Mouse (Mus musculus) retina, postnatal 1 day (tissue): Measurements from ENCODE around the gene Zbtb20.

Experiments
- DNase-seq: peaks from one replicate; pipeline ENCODE4 v3.0.0-alpha.2; 2012

Gene Zbtb20

GRCm38 (mm10) chr16:43575507-43575906 is 699.8 kb downstream of the Zbtb20 start:
- no peak for DNase-seq

- peak; percentile 18 for DNase-seq
Measured at GRCm38 (mm10) chr16:43577399-43577798, 701.7 kb downstream of the Zbtb20 start.

- DNase-seq = no peak
Measured at GRCm38 (mm10) chr16:43578351-43578750, 702.7 kb downstream of the Zbtb20 start.

GRCm38 (mm10) chr16:43579111-43579510 is 703.4 kb downstream of the Zbtb20 start:
- no peak for DNase-seq

GRCm38 (mm10) chr16:43580321-43580822 is 704.7 kb downstream of the Zbtb20 start:
- no peak for DNase-seq

- no peak for DNase-seq
Measured at GRCm38 (mm10) chr16:43581551-43581950, 705.9 kb downstream of the Zbtb20 start.

GRCm38 (mm10) chr16:43586859-43587429 is 711.3 kb downstream of the Zbtb20 start:
- no peak for DNase-seq

GRCm38 (mm10) chr16:43590704-43591493 is 715.2 kb downstream of the Zbtb20 start:
- no peak for DNase-seq

- DNase-seq = no peak
Measured at GRCm38 (mm10) chr16:43592062-43592461, 716.4 kb downstream of the Zbtb20 start.

GRCm38 (mm10) chr16:43592801-43593200 is 717.1 kb downstream of the Zbtb20 start:
- DNase-seq = peak; percentile 37

GRCm38 (mm10) chr16:43597375-43598060 is 721.8 kb downstream of the Zbtb20 start:
- no peak for DNase-seq

GRCm38 (mm10) chr16:43599707-43600106 is 724.0 kb downstream of the Zbtb20 start:
- DNase-seq = no peak

GRCm38 (mm10) chr16:43602573-43602972 is 726.9 kb downstream of the Zbtb20 start:
- DNase-seq = no peak

GRCm38 (mm10) chr16:43603591-43604141 is 728.0 kb downstream of the Zbtb20 start:
- peak; percentile 33 for DNase-seq

GRCm38 (mm10) chr16:43604399-43605013 is 728.8 kb downstream of the Zbtb20 start:
- no peak for DNase-seq

- DNase-seq = no peak
Measured at GRCm38 (mm10) chr16:43607086-43607485, 731.4 kb downstream of the Zbtb20 start.

GRCm38 (mm10) chr16:43608066-43608465 is 732.4 kb downstream of the Zbtb20 start:
- DNase-seq = no peak

- DNase-seq = no peak
Measured at GRCm38 (mm10) chr16:43610375-43610774, 734.7 kb downstream of the Zbtb20 start.

GRCm38 (mm10) chr16:43616348-43616747 is 740.7 kb downstream of the Zbtb20 start:
- no peak for DNase-seq

- DNase-seq = no peak
Measured at GRCm38 (mm10) chr16:43617346-43617745, 741.7 kb downstream of the Zbtb20 start.

- no peak for DNase-seq
Measured at GRCm38 (mm10) chr16:43618286-43618685, 742.6 kb downstream of the Zbtb20 start.

GRCm38 (mm10) chr16:43619277-43619676 is 743.6 kb downstream of the Zbtb20 start:
- no peak for DNase-seq

- DNase-seq = no peak
Measured at GRCm38 (mm10) chr16:43620359-43620758, 744.7 kb downstream of the Zbtb20 start.
